8 mouse cellular contexts compared by ENCODE assay signal in genomic region chr16:58727477-58728131, GRCm38 (mm10). TPM values are rescaled to one million over a fixed set of nuclear protein-coding genes. Genes with fewer than 3 reads are reported as not detected.
A peak's percentile ranks its signal among the peaks of the same experiment; 100 is the strongest.
DNase-seq lines count a peak whose midpoint lies in the region; ATAC-seq lines count a peak whose summit lies in the region.

Gene Cldnd1 (plus strand): TSS chr16:58727910.

- DNase-seq in adrenal gland, adult (ENCODE audit: inconsistent age in 2 of 2, low spot score in 1 of 2): peak; percentile 97 to 99
- peak; percentile 97 for DNase-seq in embryo, embryonic 10.5 days (ENCODE audit: low spot score)
- DNase-seq in gastrocnemius, postnatal 14 days: peak; percentile 97
- peak; percentile 93 to 97 for DNase-seq in left cerebral cortex, postnatal 10 days (ENCODE audit: extremely low spot score in 1 of 2, low spot score in 2 of 2)
- peak; percentile 94 for DNase-seq in right cerebral cortex, postnatal 25 days
- DNase-seq in urinary bladder, postnatal 4 days (ENCODE audit: low spot score in 2 of 2): peak; percentile 93 to 95

- intact Hi-C loops in gastrocnemius, postnatal 14 days (cut with DNase I; ENCODE audit: low total_unique reads): no loop called here
- intact Hi-C loops in left cerebral cortex, postnatal 10 days (cut with DNase I): loop anchor here (2.0 kb wide), 1 partner anchor 49 kb away; no protein-coding TSS in a partner anchor

- ATAC-seq in inflammation-experienced regulatory T-cells, adult 6 months: peak; percentile 99
- peak; percentile 100 for ATAC-seq in megakaryocyte-erythroid progenitor cell, adult 5-6 weeks (replicated peaks; ENCODE audit: low FRiP score, low TSS enrichment, poor library complexity, severe bottlenecking)

RNA-seq across cellular contexts. Expression of gene Cldnd1, which starts in this region (rescaled TPM):
- total RNA-seq in gastrocnemius, postnatal 14 days (2021): 10 to 100 TPM; 59.4 to 67.2 TPM
- polyA plus RNA-seq in inflammation-experienced regulatory T-cells, adult 6 months (2017; shearing (Covaris generic)): 100 to 1,000 TPM; 231 to 337 (median 232) TPM
- total RNA-seq in left cerebral cortex, postnatal 10 days (2021): 100 to 1,000 TPM; 119 to 122 TPM
- 40.0 and 41.1 TPM in 2 replicates for total RNA-seq in megakaryocyte-erythroid progenitor cell, adult 5-6 weeks (2014; fragmentation: Nextera tagmentation)
- 16.4 and 36.4 TPM in 2 replicates for total RNA-seq in megakaryocyte-erythroid progenitor cell, adult 5-6 weeks (2017)

Comparison
In these comparisons a context has a peak if more than half of its experiments do, and no peak if none do; other contexts are left out.
1. Peak in every context shown above with its lines: DNase-seq and ATAC-seq.